Mouse (Mus musculus) kidney, adult 2 months (tissue): ENCODE measurements around the gene Slc35e1. TPM values are rescaled to one million over a fixed set of nuclear protein-coding genes. Genes with fewer than 3 reads are reported as not detected.

Experiments
- DNase-seq: peaks from one replicate; pipeline ENCODE4 v3.0.0; 2021
- H3K27ac ChIP-seq: fragments of 200-500 bp; 2 replicates; pipeline ENCODE4 v1.5.1; 2012; ENCODE audit warnings: low read depth, low read length, control low read depth, inconsistent platforms; ENCODE audit not compliant: insufficient read depth
- H3K27me3 ChIP-seq: fragments of 200-500 bp; replicated peaks from 2 replicates; pipeline ENCODE4 v1.6.1; 2012; ENCODE audit warnings: mild to moderate bottlenecking, moderate library complexity, low read length, inconsistent platforms; ENCODE audit not compliant: control insufficient read depth, insufficient read depth
- H3K36me3 ChIP-seq: fragments of 200-500 bp; 2 replicates; pipeline ENCODE4 v1.6.1; 2012; ENCODE audit warnings: mild to moderate bottlenecking, moderate library complexity, low read length, inconsistent platforms; ENCODE audit not compliant: control insufficient read depth, insufficient read depth
- H3K4me1 ChIP-seq: fragments of 200-500 bp; 2 replicates; pipeline ENCODE4 v1.6.1; 2011; ENCODE audit warnings: low read length; ENCODE audit not compliant: control insufficient read depth, insufficient read depth
- H3K4me3 ChIP-seq: fragments of 200-500 bp; 2 replicates; pipeline ENCODE4 v1.5.1; 2011; ENCODE audit warnings: mild to moderate bottlenecking, low read depth, low read length, control low read depth; ENCODE audit not compliant: insufficient read depth
- CTCF ChIP-seq: fragments of 200-500 bp; conservative IDR thresholded peaks from 2 replicates; pipeline ENCODE4 v1.5.1; 2011; ENCODE audit warnings: low read depth, mild to moderate bottlenecking, control low read depth, low read length, moderate library complexity, mixed read lengths; ENCODE audit not compliant: insufficient read depth, insufficient read length
- POLR2A ChIP-seq: fragments of 200-500 bp; IDR thresholded peaks from one replicate; pipeline ENCODE4 v1.6.1; 2011; ENCODE audit warnings: low read depth, low read length, control low read depth
- WGBS: fragments of 180-500 bp; shearing (Covaris S2); methylation state at CpG from one replicate; pipeline ENCODE4 v1.1.7; 2018; 5-methylcytosine and 5-hydroxymethylcytosine counted together
- polyA plus RNA-seq: library from polyadenylated mRNA; depleted of rRNA; stranded (reverse); fragments of >200 nt; gene quantifications from 2 replicates; pipeline ENCODE4 v1.2.3, GENCODE M21; 2012

Slc35e1 gene
- polyA plus RNA-seq, 1 experiment: 52.7 TPM

GRCm38 (mm10) chr8:72458457-72458856 is 34.0 kb downstream of the Slc35e1 start:
- 92% methylated on average over 6 of the region's 6 CpGs for WGBS
- H3K4me3 ChIP-seq: no peak overlapping the region
- H3K4me1 ChIP-seq: no peaks in the 10 kb centered on the region
- no peak overlapping the region for H3K27ac ChIP-seq
- no peak for TF ChIP-seq CTCF
- no peaks in the 10 kb centered on the region; the same call in 1 of the 2 replicates for H3K36me3 ChIP-seq
- H3K27me3 ChIP-seq: no peaks in the 10 kb centered on the region
- DNase-seq: no peak

DNA sequence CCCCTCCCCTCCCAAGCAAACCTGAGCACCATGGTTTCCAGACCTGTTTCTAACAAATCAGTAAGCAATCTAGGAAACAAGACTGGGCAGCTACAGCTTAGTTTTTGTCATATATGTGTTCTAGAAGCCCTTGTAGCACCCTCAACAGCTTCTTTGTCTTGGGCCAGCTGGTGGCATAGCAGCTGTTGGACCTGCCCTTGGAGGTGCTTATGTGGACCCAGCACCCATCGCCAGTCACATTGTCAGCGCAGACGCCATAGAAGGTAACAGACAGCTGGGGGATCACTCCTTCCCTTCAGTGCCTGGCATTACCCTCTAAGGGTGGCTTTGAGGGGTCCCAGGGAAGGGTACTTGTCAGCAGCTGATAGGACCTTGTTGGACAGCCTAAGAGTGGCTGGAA is 34.6 kb downstream of the Slc35e1 start:
- no peak for DNase-seq
- H3K27ac ChIP-seq: no peak overlapping the region
- TF ChIP-seq POLR2A: no peak
- no peak for TF ChIP-seq CTCF
- no peaks in the 10 kb centered on the region for H3K27me3 ChIP-seq
- H3K36me3 ChIP-seq: no peaks in the 10 kb centered on the region; the same call in 1 of the 2 replicates
- H3K4me3 ChIP-seq: no peak overlapping the region
- no peaks in the 10 kb centered on the region for H3K4me1 ChIP-seq
- WGBS: 98% methylated on average over 3 of the region's 3 CpGs

GRCm38 (mm10) chr8:72455317-72455716 is 37.1 kb downstream of the Slc35e1 start:
- no peaks in the 10 kb centered on the region for H3K4me1 ChIP-seq
- no peak for TF ChIP-seq CTCF
- no peaks in the 10 kb centered on the region for H3K27me3 ChIP-seq
- no peak for DNase-seq
- H3K27ac ChIP-seq: no peak overlapping the region
- H3K36me3 ChIP-seq: no peaks in the 10 kb centered on the region
- H3K4me3 ChIP-seq: no peak overlapping the region
- 76% methylated on average over 4 of the region's 4 CpGs for WGBS

DNA sequence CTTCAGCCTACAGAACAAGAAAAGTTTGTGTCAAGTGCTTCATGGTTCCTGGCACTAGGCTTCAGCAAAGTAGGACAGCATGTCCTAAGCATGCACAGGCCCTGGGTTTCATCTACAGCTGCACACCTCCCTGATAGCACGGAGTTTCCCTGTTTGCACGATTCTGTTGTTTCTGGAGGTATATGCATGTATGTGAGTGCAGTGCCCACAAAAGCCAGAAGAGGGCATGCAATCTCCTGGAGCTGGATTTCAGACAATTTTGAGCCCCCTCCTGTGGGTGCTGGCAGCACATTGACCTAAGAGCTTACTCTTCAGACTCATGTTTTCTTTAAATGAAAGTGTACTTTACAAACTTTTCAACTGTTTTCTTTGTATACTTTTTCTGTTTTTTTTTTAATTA is 38.5 kb downstream of the Slc35e1 start:
- no peaks in the 10 kb centered on the region for H3K27me3 ChIP-seq
- H3K4me1 ChIP-seq: no peaks in the 10 kb centered on the region
- no peak overlapping the region for H3K4me3 ChIP-seq
- no peaks in the 10 kb centered on the region for H3K36me3 ChIP-seq
- 97% methylated on average over 2 of the region's 2 CpGs for WGBS
- no peak overlapping the region for H3K27ac ChIP-seq
- no peak for TF ChIP-seq POLR2A
- TF ChIP-seq CTCF: no peak
- DNase-seq: no peak

- no peak for TF ChIP-seq CTCF
- no peak for TF ChIP-seq POLR2A
- DNase-seq: no peak
- WGBS: 82% methylated on average over 8 of the region's 8 CpGs
- Histone ChIP-seq H3K4me1 (no peaks in the 10 kb centered on the region), H3K27ac (no peak overlapping the region), H3K27me3 (no peaks in the 10 kb centered on the region), H3K4me3 (no peak overlapping the region), H3K36me3 (no peaks in the 10 kb centered on the region)
Measured at GRCm38 (mm10) chr8:72451516-72451915, 40.9 kb downstream of the Slc35e1 start.

DNA sequence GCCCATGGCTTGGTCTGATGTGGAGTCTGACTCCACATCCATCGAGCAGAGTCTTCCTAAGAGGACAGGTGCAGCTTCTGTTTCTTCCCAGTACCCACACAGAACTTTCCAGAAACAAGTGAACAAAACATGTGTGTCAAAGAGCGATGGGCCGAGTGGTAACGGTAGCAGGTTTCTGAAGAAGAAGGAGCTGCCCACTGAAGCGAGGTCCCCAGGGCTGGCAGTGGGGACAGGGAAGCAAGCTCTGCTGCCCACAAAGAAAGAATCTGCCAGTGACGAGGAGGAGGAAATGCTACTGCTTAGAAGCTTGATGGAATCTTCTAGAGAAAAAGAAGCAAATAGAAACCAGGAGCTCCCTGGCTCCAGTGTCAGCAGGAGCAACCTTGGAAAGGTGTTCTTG is 47.3 kb downstream of the Slc35e1 start:
- no peaks in the 10 kb centered on the region for H3K27me3 ChIP-seq
- no peak for TF ChIP-seq POLR2A
- no peak for TF ChIP-seq CTCF
- H3K27ac ChIP-seq: no peak overlapping the region
- no peak overlapping the region for H3K4me3 ChIP-seq
- H3K4me1 ChIP-seq: no peaks in the 10 kb centered on the region; the same call in 1 of the 2 replicates
- DNase-seq: no peak
- WGBS: 79% methylated on average over 6 of the region's 6 CpGs
- H3K36me3 ChIP-seq: no peaks in the 10 kb centered on the region

- Histone ChIP-seq H3K4me1 (no peaks in the 10 kb centered on the region; the same call in 1 of the 2 replicates), H3K36me3 (no peaks in the 10 kb centered on the region), H3K27ac (peak overlapping the region; percentile 14; the same call in 1 of the 2 replicates), H3K4me3 (peak overlapping the region; percentile 56), H3K27me3 (no peaks in the 10 kb centered on the region)
- WGBS: 39% methylated on average over 6 of the region's 6 CpGs
- DNase-seq: no peak
- TF ChIP-seq POLR2A (no peak), CTCF (no peak)
Measured at GRCm38 (mm10) chr8:72443994-72444350, 48.4 kb downstream of the Slc35e1 start.
